Mouse (Mus musculus): ENCODE data around the gene Ankrd13a. TPM values are rescaled to one million over a fixed set of nuclear protein-coding genes. Genes with fewer than 3 reads are reported as not detected.

The Ankrd13a gene
- polyA plus RNA-seq, 1 experiment = 51.2 TPM

DNA sequence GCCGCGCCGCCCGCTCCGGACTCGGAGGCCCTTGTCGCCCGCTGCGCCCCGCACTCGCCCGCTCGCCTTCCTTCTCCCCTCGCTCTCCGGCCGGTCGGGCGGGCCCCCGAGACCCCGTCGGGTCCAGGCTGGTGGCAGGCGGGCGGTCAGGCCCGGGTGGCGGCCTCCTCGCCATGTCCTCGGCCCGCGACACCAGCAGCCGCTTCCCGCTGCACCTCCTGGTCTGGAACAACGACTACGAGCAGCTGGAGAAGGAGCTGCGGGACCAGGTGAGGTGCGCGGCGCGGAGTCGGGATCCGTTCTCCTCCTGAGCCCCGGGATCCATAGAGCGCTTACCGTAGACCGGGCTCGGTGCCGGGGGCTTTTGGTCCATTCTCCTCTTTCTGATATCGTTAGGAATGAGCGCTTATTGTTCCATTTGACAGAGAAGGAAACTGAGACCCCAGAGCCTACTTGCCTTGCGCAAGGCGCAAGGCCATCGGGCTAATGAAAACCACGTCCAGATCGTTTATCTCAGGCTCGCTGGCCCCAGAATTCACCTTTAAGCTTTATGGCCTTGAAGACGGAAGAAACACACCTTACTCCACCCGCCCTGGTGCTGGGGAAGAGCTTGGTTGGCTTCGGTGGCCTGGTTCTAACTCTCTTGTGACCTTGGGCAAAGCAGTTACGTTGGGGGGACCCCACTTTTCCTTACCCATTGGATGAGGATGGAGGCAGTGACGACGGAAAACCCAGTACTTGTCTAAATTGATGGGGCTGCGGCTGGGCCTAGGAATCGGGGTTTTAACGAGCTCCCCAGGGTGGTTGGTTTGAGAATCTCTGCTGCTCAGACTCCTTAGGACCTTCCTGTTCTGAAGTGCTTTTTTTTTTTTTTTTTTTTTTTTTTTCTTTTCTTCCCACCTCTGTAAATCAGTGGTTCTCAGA is 841 bp downstream of the Ankrd13a start, which contains the start of gene Git2:
TSS of gene Git2 (minus strand) at position 462 of the 924 bp plus-strand sequence.
- Histone ChIP-seq H3ac (ENCODE audit: control insufficient read depth, insufficient read length) (peak within 1 kb of the TSS; percentile 99), H3K4me3 (peak within 1 kb of the TSS; percentile 52), H3K27me3 (ENCODE audit: control insufficient read depth, insufficient read depth, insufficient read length) (no peaks in the 10 kb centered on the region), H3K36me3 (ENCODE audit: control insufficient read depth, insufficient read depth) (no peaks in the 10 kb centered on the region), H3K4me2 (ENCODE audit: low read depth) (peak within 1 kb of the TSS; percentile 97), H3K79me2 (ENCODE audit: control insufficient read depth, insufficient read depth) (peaks cover 65% of the 10 kb centered on the region)
- no peak for TF ChIP-seq TCF12 (IDR thresholded peaks at IDR 0.05; ENCODE audit: insufficient read depth, poor library complexity, severe bottlenecking)
- no peak for TF ChIP-seq TCF3 (IDR thresholded peaks at IDR 0.05; ENCODE audit: insufficient read length, low read depth)
- no peak for TF ChIP-seq MAX (IDR thresholded peaks at IDR 0.05; ENCODE audit: low read depth)
- no peak for TF ChIP-seq E2F4 (IDR thresholded peaks at IDR 0.05; ENCODE audit: insufficient read depth)
- no peak for TF ChIP-seq MYOG (IDR thresholded peaks at IDR 0.05; ENCODE audit: control insufficient read depth in 1 of 3, insufficient read depth in 1 of 3, insufficient read length in 2 of 3, low read depth in 2 of 3)
- no peak for TF ChIP-seq CEBPB (IDR thresholded peaks at IDR 0.05; ENCODE audit: insufficient read depth, poor library complexity, severe bottlenecking)
- TF ChIP-seq POLR2AphosphoS2 (IDR thresholded peaks at IDR 0.05; ENCODE audit: insufficient read length, low read depth) = no peak
- no peak for TF ChIP-seq SRF (IDR thresholded peaks at IDR 0.05; ENCODE audit: control insufficient read depth, insufficient read length, low read depth)
- no peak for TF ChIP-seq MYOD1 (IDR thresholded peaks at IDR 0.05; ENCODE audit: control insufficient read depth in 1 of 3, insufficient read length in 2 of 3, low read depth in 2 of 3)
- no peak for TF ChIP-seq POLR2A (IDR thresholded peaks at IDR 0.05; ENCODE audit: insufficient read length, low read depth)
- TF ChIP-seq REST (IDR thresholded peaks at IDR 0.05; ENCODE audit: insufficient read depth, insufficient read length) = no peak
- no peak for TF ChIP-seq USF1 (IDR thresholded peaks at IDR 0.05; ENCODE audit: low read depth)

DNA sequence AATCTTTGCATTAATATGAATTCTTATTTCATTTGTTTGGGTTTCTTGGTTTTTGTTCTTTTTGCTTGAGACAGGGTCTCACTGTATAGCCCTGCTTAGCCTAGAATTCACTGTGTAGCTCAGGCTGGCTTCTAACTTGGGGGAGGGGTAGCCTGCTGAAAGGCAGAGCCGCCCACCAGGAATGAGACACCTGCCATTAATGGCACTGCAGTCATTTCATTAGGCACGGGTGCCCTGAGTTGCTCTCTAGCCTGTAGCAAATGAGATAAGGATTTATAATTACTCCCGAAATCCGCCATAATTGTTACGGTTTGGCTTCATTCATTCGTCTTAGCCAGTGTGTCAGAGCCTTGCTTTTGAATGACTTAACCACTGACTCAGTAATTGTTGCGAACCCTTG is 1.7 kb downstream of the Ankrd13a start:
- no peaks in the 10 kb centered on the region for H3K27me3 ChIP-seq (ENCODE audit: control insufficient read depth, insufficient read depth, insufficient read length)
- TF ChIP-seq MYOD1 (IDR thresholded peaks at IDR 0.05; ENCODE audit: control insufficient read depth in 1 of 3, insufficient read length in 2 of 3, low read depth in 2 of 3) (peak in 1 of 3 experiments; percentile 5), TCF12 (IDR thresholded peaks at IDR 0.05; ENCODE audit: insufficient read depth, poor library complexity, severe bottlenecking) (no peak)
- H3K79me2 ChIP-seq (ENCODE audit: control insufficient read depth, insufficient read depth) = peaks cover 64% of the 10 kb centered on the region
- no peaks in the 10 kb centered on the region for H3K36me3 ChIP-seq (ENCODE audit: control insufficient read depth, insufficient read depth)
- H3K4me3 ChIP-seq = peak overlapping the region; percentile 52
- H3K4me2 ChIP-seq (ENCODE audit: low read depth) = peak overlapping the region; percentile 97
- H3ac ChIP-seq (ENCODE audit: control insufficient read depth, insufficient read length) = no peak overlapping the region

DNA sequence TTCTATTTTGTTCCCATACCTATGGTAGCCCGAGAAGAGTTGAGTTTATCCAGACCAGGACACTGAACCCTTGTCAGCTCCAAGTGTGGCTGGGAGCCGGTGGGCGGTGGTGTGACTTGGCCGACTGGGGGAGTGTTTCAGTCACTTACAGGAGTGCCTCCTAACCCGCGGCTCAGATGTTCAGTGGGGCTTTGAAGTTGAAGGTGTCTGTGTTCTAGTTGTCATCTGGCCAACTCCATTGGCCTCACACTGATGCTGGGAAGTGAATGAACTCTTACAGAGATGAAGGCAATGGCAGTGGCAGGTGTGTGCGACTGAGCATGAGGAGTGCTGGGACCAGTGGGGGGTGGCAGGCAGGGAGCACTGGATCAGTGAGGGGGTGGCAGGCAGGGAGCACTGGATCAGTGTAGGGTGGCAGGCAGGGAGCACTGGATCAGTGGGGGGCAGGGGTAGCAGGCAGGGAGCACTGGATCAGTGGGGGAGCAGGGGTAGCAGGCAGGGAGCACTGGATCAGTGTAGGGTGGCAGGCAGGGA is 5.5 kb downstream of the Ankrd13a start:
- Histone ChIP-seq H3K4me3 (no peak overlapping the region), H3K27me3 (ENCODE audit: control insufficient read depth, insufficient read depth, insufficient read length) (no peaks in the 10 kb centered on the region)
- TF ChIP-seq MAX (IDR thresholded peaks at IDR 0.05; ENCODE audit: low read depth) = no peak
- no peak for TF ChIP-seq MYOG (IDR thresholded peaks at IDR 0.05; ENCODE audit: control insufficient read depth in 1 of 3, insufficient read depth in 1 of 3, insufficient read length in 2 of 3, low read depth in 2 of 3)
- TF ChIP-seq POLR2AphosphoS2 (IDR thresholded peaks at IDR 0.05; ENCODE audit: insufficient read length, low read depth) = no peak
- no peak for TF ChIP-seq POLR2A (IDR thresholded peaks at IDR 0.05; ENCODE audit: insufficient read length, low read depth)
- no peak for TF ChIP-seq MYOD1 (IDR thresholded peaks at IDR 0.05; ENCODE audit: control insufficient read depth in 1 of 3, insufficient read length in 2 of 3, low read depth in 2 of 3)
- no peak for TF ChIP-seq TCF12 (IDR thresholded peaks at IDR 0.05; ENCODE audit: insufficient read depth, poor library complexity, severe bottlenecking)
- TF ChIP-seq TCF3 (IDR thresholded peaks at IDR 0.05; ENCODE audit: insufficient read length, low read depth) = no peak
- no peak for TF ChIP-seq REST (IDR thresholded peaks at IDR 0.05; ENCODE audit: insufficient read depth, insufficient read length)
- no peak for TF ChIP-seq USF1 (IDR thresholded peaks at IDR 0.05; ENCODE audit: low read depth)

DNA sequence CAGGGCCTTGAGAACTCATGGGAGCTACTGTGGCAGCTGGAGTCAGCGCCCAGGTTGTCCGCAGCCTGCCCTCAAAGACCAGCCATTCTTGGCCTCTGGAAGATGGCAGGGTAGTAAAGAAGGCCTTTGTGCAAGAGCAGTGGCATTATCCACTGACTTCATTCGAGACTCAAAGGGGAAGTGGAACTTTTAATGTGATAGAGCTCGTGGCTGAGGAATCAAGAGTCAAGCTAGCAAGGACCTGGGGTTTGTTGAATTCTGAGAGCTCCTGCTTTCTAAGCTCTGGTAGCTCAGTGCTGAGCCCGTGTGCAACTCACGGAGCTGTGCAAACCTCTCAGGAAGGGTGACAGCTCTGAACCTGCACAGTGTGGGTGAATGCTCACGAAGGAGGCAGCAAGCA is 6.4 kb downstream of the Ankrd13a start:
- Histone ChIP-seq H3ac (ENCODE audit: control insufficient read depth, insufficient read length) (no peak overlapping the region), H3K4me2 (ENCODE audit: low read depth) (no peak overlapping the region), H3K79me2 (ENCODE audit: control insufficient read depth, insufficient read depth) (peaks cover 45% of the 10 kb centered on the region), H3K27me3 (ENCODE audit: control insufficient read depth, insufficient read depth, insufficient read length) (no peaks in the 10 kb centered on the region), H3K4me3 (no peak overlapping the region), H3K36me3 (ENCODE audit: control insufficient read depth, insufficient read depth) (no peaks in the 10 kb centered on the region)
- TF ChIP-seq CEBPB (IDR thresholded peaks at IDR 0.05; ENCODE audit: insufficient read depth, poor library complexity, severe bottlenecking) = no peak
- no peak for TF ChIP-seq TCF12 (IDR thresholded peaks at IDR 0.05; ENCODE audit: insufficient read depth, poor library complexity, severe bottlenecking)

More for the DNA sequence above, 5.5 kb downstream of the Ankrd13a start:
- Histone ChIP-seq H3K36me3 (ENCODE audit: control insufficient read depth, insufficient read depth) (no peaks in the 10 kb centered on the region), H3ac (ENCODE audit: control insufficient read depth, insufficient read length) (no peak overlapping the region), H3K4me2 (ENCODE audit: low read depth) (no peak overlapping the region), H3K79me2 (ENCODE audit: control insufficient read depth, insufficient read depth) (peaks cover 54% of the 10 kb centered on the region)

DNA sequence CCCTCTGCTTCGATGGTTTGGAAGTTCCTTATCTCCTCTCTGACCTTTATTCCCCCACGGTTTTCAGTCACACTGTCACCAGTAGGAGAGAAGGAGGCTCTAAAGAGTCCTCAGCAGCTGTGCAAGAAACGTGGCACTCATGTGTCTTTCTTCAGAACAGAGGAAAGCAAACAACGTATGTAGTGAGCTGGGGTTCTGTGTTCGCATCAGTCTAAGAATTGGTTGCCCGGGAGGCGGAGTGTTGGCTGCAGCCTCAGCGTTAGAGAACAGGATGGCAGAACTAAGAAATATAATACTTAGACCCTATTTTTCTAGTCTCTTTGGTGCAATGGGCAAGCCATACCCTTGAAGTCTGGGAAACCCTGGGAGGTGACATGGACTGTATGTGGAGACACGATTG is 8.5 kb downstream of the Ankrd13a start:
- Histone ChIP-seq H3K36me3 (ENCODE audit: control insufficient read depth, insufficient read depth) (no peaks in the 10 kb centered on the region), H3ac (ENCODE audit: control insufficient read depth, insufficient read length) (no peak overlapping the region), H3K27me3 (ENCODE audit: control insufficient read depth, insufficient read depth, insufficient read length) (no peaks in the 10 kb centered on the region), H3K4me3 (no peak overlapping the region), H3K79me2 (ENCODE audit: control insufficient read depth, insufficient read depth) (peaks cover 29% of the 10 kb centered on the region), H3K4me2 (ENCODE audit: low read depth) (no peak overlapping the region)
- no peak for TF ChIP-seq POLR2A (IDR thresholded peaks at IDR 0.05; ENCODE audit: insufficient read length, low read depth)
- TF ChIP-seq CEBPB (IDR thresholded peaks at IDR 0.05; ENCODE audit: insufficient read depth, poor library complexity, severe bottlenecking) = no peak
- no peak for TF ChIP-seq TCF3 (IDR thresholded peaks at IDR 0.05; ENCODE audit: insufficient read length, low read depth)
- no peak for TF ChIP-seq MAX (IDR thresholded peaks at IDR 0.05; ENCODE audit: low read depth)
- no peak for TF ChIP-seq SRF (IDR thresholded peaks at IDR 0.05; ENCODE audit: control insufficient read depth, insufficient read length, low read depth)
- TF ChIP-seq MYOD1 (IDR thresholded peaks at IDR 0.05; ENCODE audit: control insufficient read depth in 1 of 3, insufficient read length in 2 of 3, low read depth in 2 of 3) = no peak
- no peak for TF ChIP-seq USF1 (IDR thresholded peaks at IDR 0.05; ENCODE audit: low read depth)
- TF ChIP-seq TCF12 (IDR thresholded peaks at IDR 0.05; ENCODE audit: insufficient read depth, poor library complexity, severe bottlenecking) = no peak
- no peak for TF ChIP-seq REST (IDR thresholded peaks at IDR 0.05; ENCODE audit: insufficient read depth, insufficient read length)
- no peak for TF ChIP-seq E2F4 (IDR thresholded peaks at IDR 0.05; ENCODE audit: insufficient read depth)
- TF ChIP-seq MYOG (IDR thresholded peaks at IDR 0.05; ENCODE audit: control insufficient read depth in 1 of 3, insufficient read depth in 1 of 3, insufficient read length in 2 of 3, low read depth in 2 of 3) = no peak
- no peak for TF ChIP-seq POLR2AphosphoS2 (IDR thresholded peaks at IDR 0.05; ENCODE audit: insufficient read length, low read depth)

Measured in myocyte (in vitro differentiated cells).